Mouse (Mus musculus) effector memory CD4-positive, alpha-beta T cell, adult 7 months (primary cell): ENCODE results near the gene Nufip2. TPM values are rescaled to one million over a fixed set of nuclear protein-coding genes. Genes with fewer than 3 reads are reported as not detected.

Experiments used
- polyA plus RNA-seq: library from polyadenylated mRNA; unstranded; fragments of 100-300 nt; shearing (Covaris generic); gene quantifications from one replicate; pipeline ENCODE4 v1.2.1, GENCODE M21; 2017

Nufip2 gene
- polyA plus RNA-seq: 82.9 TPM

GRCm38 (mm10) chr11:77685383-77686265 is at the start of gene Nufip2:
TSS of gene Nufip2 (plus strand) at chr11:77686155.

GRCm38 (mm10) chr11:77725183-77725582 is 39.2 kb downstream of the Nufip2 start, which contains the start of gene Cryba1:
TSS of gene Cryba1 (minus strand) at chr11:77725283.

GRCm38 (mm10) chr11:77762783-77763672 is 77.1 kb downstream of the Nufip2 start, which contains the start of gene Myo18a:
TSS of gene Myo18a (plus strand) at chr11:77763246.

GRCm38 (mm10) chr11:77787707-77788106 is 101.8 kb downstream of the Nufip2 start, which contains the start of gene Gm10277:
TSS of gene Gm10277 (minus strand) at chr11:77787747.

Other genes starting within 250 kb of the Nufip2 start
- not detected for gene Coro6, start 223.7 kb upstream of the Nufip2 start, polyA plus RNA-seq
- 1.1 TPM for gene Ankrd13b, start 196.5 kb upstream of the Nufip2 start, polyA plus RNA-seq
- 33.7 TPM for gene Git1, start 192.6 kb upstream of the Nufip2 start, polyA plus RNA-seq
- 4.6 TPM for gene Abhd15, start 171.0 kb upstream of the Nufip2 start, polyA plus RNA-seq
- gene Trp53i13, start 170.2 kb upstream of the Nufip2 start, polyA plus RNA-seq: 25.8 TPM
- 0.90 TPM for gene Gm10392, start 167.0 kb upstream of the Nufip2 start, polyA plus RNA-seq
- 7.6 TPM for gene Taok1, start 78.3 kb upstream of the Nufip2 start, polyA plus RNA-seq
- not detected for gene Cryba1, start 39.1 kb downstream of the Nufip2 start, polyA plus RNA-seq
- gene Myo18a, start 77.1 kb downstream of the Nufip2 start, polyA plus RNA-seq: 31.1 TPM
- not detected for gene Gm10277, start 101.6 kb downstream of the Nufip2 start, polyA plus RNA-seq
- 0.62 TPM for gene Pipox, start 207.9 kb downstream of the Nufip2 start, polyA plus RNA-seq
- 0.34 TPM for gene Sez6, start 244.6 kb downstream of the Nufip2 start, polyA plus RNA-seq